ENCODE assay signal across 16 mouse cellular contexts in genomic region chr3:122456156-122456555, GRCm38 (mm10).
"Had no signal": no experiment of that assay in that cellular context is flagged by ENCODE, and none has a peak within 500 bp of the region (broad histone marks: within the 10 kb centered on the region; RNA-seq: fewer than 3 reads in every experiment).

No protein-coding gene starts in this region.

- H3K27ac ChIP-seq: kidney, postnatal 0 days; limb, embryonic 12.5 days; lung, embryonic 15.5 days; macrophage; neural tube, embryonic 12.5 days; stomach, embryonic 15.5 days had no signal

- H3K4me3 ChIP-seq: limb, embryonic 12.5 days; lung, embryonic 15.5 days; neural tube, embryonic 12.5 days; stomach, embryonic 15.5 days had no signal

- ATAC-seq: inflammation-experienced regulatory T-cells, adult 6 months; intestine, postnatal 0 days had no signal

- H3K9me3 ChIP-seq: limb, embryonic 12.5 days; lung, embryonic 15.5 days; neural tube, embryonic 12.5 days; stomach, embryonic 15.5 days had no signal

- H3K27me3 ChIP-seq: limb, embryonic 12.5 days; lung, embryonic 15.5 days; neural tube, embryonic 12.5 days; stomach, embryonic 15.5 days had no signal

- H3K9ac ChIP-seq: limb, embryonic 12.5 days; lung, embryonic 15.5 days; neural tube, embryonic 12.5 days; stomach, embryonic 15.5 days had no signal

- DNase-seq: kidney, adult 9 months; kidney, postnatal 36 days; layer of hippocampus, adult 9-11 months; layer of hippocampus, postnatal 36 days; lung, postnatal 14 days; retina, postnatal 1 day; thymus, adult 2 months; thymus, postnatal 4 days had no signal

- H3K36me3 ChIP-seq: limb, embryonic 12.5 days; lung, embryonic 15.5 days; neural tube, embryonic 12.5 days; stomach, embryonic 15.5 days had no signal

- H3K4me2 ChIP-seq: limb, embryonic 12.5 days; lung, embryonic 15.5 days; neural tube, embryonic 12.5 days; stomach, embryonic 15.5 days had no signal
